Comparison of ENCODE assay signal across 8 mouse cellular contexts in genomic region chr4:43672070-43672469, GRCm38 (mm10). TPM values are rescaled to one million over a fixed set of nuclear protein-coding genes. Genes with fewer than 3 reads are reported as not detected.
DNase-seq lines count a peak whose midpoint lies in the region; ATAC-seq and TF ChIP-seq lines count a peak whose summit lies in the region.

No protein-coding gene starts in this region.

- TF ChIP-seq CTCF in intestine, postnatal 0 days (IDR thresholded peaks at IDR 0.05; ENCODE audit: low read depth): peak; percentile 87
- peak; percentile 86 for TF ChIP-seq CTCF in midbrain, postnatal 0 days (IDR thresholded peaks at IDR 0.05)

- H3K4me3 ChIP-seq in intestine, postnatal 0 days (ENCODE audit: low read depth, low read length): no peak overlapping the region
- no peak overlapping the region for H3K4me3 ChIP-seq in midbrain, postnatal 0 days (ENCODE audit: low read depth, low read length)

- H3K9ac ChIP-seq in intestine, postnatal 0 days (ENCODE audit: low read depth, low read length): no peak overlapping the region
- H3K9ac ChIP-seq in midbrain, postnatal 0 days (replicated peaks; ENCODE audit: low read length, poor library complexity, severe bottlenecking): no peak overlapping the region

- intact Hi-C loops in left cerebral cortex, postnatal 36 days (cut with DNase I): loop anchor here (5.0 kb wide), 1 partner anchor 35 kb away; no protein-coding TSS in a partner anchor

- no peak overlapping the region for H3K27ac ChIP-seq in intestine, postnatal 0 days (ENCODE audit: low read depth, low read length)
- no peak overlapping the region for H3K27ac ChIP-seq in midbrain, postnatal 0 days (ENCODE audit: low read depth, low read length)

- H3K4me1 ChIP-seq in intestine, postnatal 0 days (replicated peaks; ENCODE audit: control insufficient read depth, insufficient read depth, low read length): peaks cover 5% of the 10 kb centered on the region; the same call in 1 of the 2 replicates
- peaks cover 11% of the 10 kb centered on the region for H3K4me1 ChIP-seq in midbrain, postnatal 0 days (ENCODE audit: insufficient read depth, low read length)

- H3K4me2 ChIP-seq in intestine, postnatal 0 days (replicated peaks; ENCODE audit: low read depth): no peak overlapping the region
- peak overlapping the region; percentile 90 for H3K4me2 ChIP-seq in midbrain, postnatal 0 days (ENCODE audit: low read depth, low read length, poor library complexity, severe bottlenecking)

- H3K36me3 ChIP-seq in intestine, postnatal 0 days (ENCODE audit: control insufficient read depth, insufficient read depth): no peaks in the 10 kb centered on the region
- peaks cover 26% of the 10 kb centered on the region for H3K36me3 ChIP-seq in midbrain, postnatal 0 days (ENCODE audit: insufficient read depth, low read length)

- DNase-seq in adrenal gland, adult 18-20 months (ENCODE audit: low spot score in 2 of 2): peak; percentile 88 to 94
- peak; percentile 95 to 98 for DNase-seq in cerebellum, postnatal 14 days
- peak; percentile 71 to 75 for DNase-seq in gastrocnemius, adult 8-10 months (ENCODE audit: low spot score in 2 of 2)
- peak; percentile 70 to 85 for DNase-seq in left cerebral cortex, postnatal 36 days (ENCODE audit: low spot score in 2 of 2)
- peak; percentile 96 for DNase-seq in midbrain, postnatal 0 days (ENCODE audit: low spot score)
- DNase-seq in spleen, adult 18-20 months: peak; percentile 51 to 85

- no peak for ATAC-seq in intestine, postnatal 0 days
- no peak for ATAC-seq in midbrain, postnatal 0 days (ENCODE audit: low FRiP score)
- ATAC-seq in erythroid progenitor cell, adult 5-6 weeks (replicated peaks; ENCODE audit: low FRiP score, poor library complexity, severe bottlenecking): no peak

- no peaks in the 10 kb centered on the region for H3K9me3 ChIP-seq in intestine, postnatal 0 days (ENCODE audit: control insufficient read depth)
- no peaks in the 10 kb centered on the region for H3K9me3 ChIP-seq in midbrain, postnatal 0 days (ENCODE audit: low read length)

- 14% methylated on average over 2 of the region's 2 CpGs for WGBS in intestine, postnatal 0 days
- 3% methylated on average over 2 of the region's 2 CpGs for WGBS in midbrain, postnatal 0 days

- no peaks in the 10 kb centered on the region for H3K27me3 ChIP-seq in intestine, postnatal 0 days (replicated peaks; ENCODE audit: control insufficient read depth, insufficient read depth, low read length)
- no peaks in the 10 kb centered on the region for H3K27me3 ChIP-seq in midbrain, postnatal 0 days (ENCODE audit: insufficient read depth, low read length)

RNA-seq across cellular contexts. Expression of gene Fam221b, which starts 3.1 kb away (rescaled TPM):
- under 1 TPM; 0.19 to 0.40 TPM for total RNA-seq in adrenal gland, adult 18-20 months (2021)
- under 1 TPM in 3 of 4 experiments, not detected in 1; 0.07 to 0.12 (median 0.11) TPM for total RNA-seq in gastrocnemius, adult 8-10 months (2022)
- 6.0 and 6.7 TPM in 2 replicates for polyA plus RNA-seq in intestine, postnatal 0 days (2015; fragmentation: Nextera tagmentation; extraction: Ambion mirVana)
- 1 to 10 TPM; 2.1 to 2.3 TPM for total RNA-seq in left cerebral cortex, postnatal 36 days (2021)
- total RNA-seq in midbrain, postnatal 0 days (2014; rRNA removed): 0.09 TPM in 1 of 2 replicates, not detected in the other
- polyA plus RNA-seq in midbrain, postnatal 0 days (2015; fragmentation: Nextera tagmentation; extraction: Ambion mirVana): 1.4 and 1.5 TPM in 2 replicates
- not detected in 2 replicates for total RNA-seq in erythroid progenitor cell, adult 5-6 weeks (2015; ENCODE audit: low replicate concordance)
- total RNA-seq in erythroid progenitor cell, adult 5-6 weeks (2017; ENCODE audit: low replicate concordance): 1.7 TPM in 1 of 2 replicates, not detected in the other

RNA-seq across cellular contexts. Expression of gene Tmem8b, which starts 3.3 kb away (rescaled TPM):
- total RNA-seq in adrenal gland, adult 18-20 months (2021): 1 to 10 TPM; 5.2 to 7.5 TPM
- 10 to 100 TPM in 2 of 4 experiments, 1 to 10 TPM in 2; 9.5 to 14.4 (median 10.4) TPM for total RNA-seq in gastrocnemius, adult 8-10 months (2022)
- polyA plus RNA-seq in intestine, postnatal 0 days (2015; fragmentation: Nextera tagmentation; extraction: Ambion mirVana): 1.6 and 1.9 TPM in 2 replicates
- total RNA-seq in left cerebral cortex, postnatal 36 days (2021): 10 to 100 TPM; 65.1 to 67.9 TPM
- total RNA-seq in midbrain, postnatal 0 days (2014; rRNA removed): 28.7 and 30.0 TPM in 2 replicates
- 9.3 and 13.7 TPM in 2 replicates for polyA plus RNA-seq in midbrain, postnatal 0 days (2015; fragmentation: Nextera tagmentation; extraction: Ambion mirVana)
- total RNA-seq in erythroid progenitor cell, adult 5-6 weeks (2015; ENCODE audit: low replicate concordance): 1.4 TPM in 1 of 2 replicates, not detected in the other
- total RNA-seq in erythroid progenitor cell, adult 5-6 weeks (2017; ENCODE audit: low replicate concordance): 0.64 TPM in 1 of 2 replicates, not detected in the other

RNA-seq across cellular contexts. Expression of gene Hint2, which starts 15.8 kb away (rescaled TPM):
- 100 to 1,000 TPM in 1 of 2 experiments, 10 to 100 TPM in 1; 79.2 to 121 TPM for total RNA-seq in adrenal gland, adult 18-20 months (2021)
- total RNA-seq in gastrocnemius, adult 8-10 months (2022): 10 to 100 TPM; 46.4 to 48.6 (median 47.3) TPM
- polyA plus RNA-seq in intestine, postnatal 0 days (2015; fragmentation: Nextera tagmentation; extraction: Ambion mirVana): 270 and 305 TPM in 2 replicates
- total RNA-seq in left cerebral cortex, postnatal 36 days (2021): 10 to 100 TPM; 31.4 to 39.5 TPM
- 51.6 and 60.7 TPM in 2 replicates for total RNA-seq in midbrain, postnatal 0 days (2014; rRNA removed)
- polyA plus RNA-seq in midbrain, postnatal 0 days (2015; fragmentation: Nextera tagmentation; extraction: Ambion mirVana): 80.1 and 83.1 TPM in 2 replicates
- 18.9 and 26.7 TPM in 2 replicates for total RNA-seq in erythroid progenitor cell, adult 5-6 weeks (2015; ENCODE audit: low replicate concordance)
- 6.5 and 12.0 TPM in 2 replicates for total RNA-seq in erythroid progenitor cell, adult 5-6 weeks (2017; ENCODE audit: low replicate concordance)

RNA-seq across cellular contexts. Expression of gene Spag8, which starts 18.7 kb away (rescaled TPM):
- under 1 TPM; 0.53 to 0.54 TPM for total RNA-seq in adrenal gland, adult 18-20 months (2021)
- not detected for total RNA-seq in gastrocnemius, adult 8-10 months (2022)
- polyA plus RNA-seq in intestine, postnatal 0 days (2015; fragmentation: Nextera tagmentation; extraction: Ambion mirVana): 0.08 and 0.22 TPM in 2 replicates
- 1 to 10 TPM in 1 of 2 experiments, under 1 TPM in 1; 0.91 to 1.1 TPM for total RNA-seq in left cerebral cortex, postnatal 36 days (2021)
- 9.3 and 10.2 TPM in 2 replicates for total RNA-seq in midbrain, postnatal 0 days (2014; rRNA removed)
- polyA plus RNA-seq in midbrain, postnatal 0 days (2015; fragmentation: Nextera tagmentation; extraction: Ambion mirVana): 7.3 and 8.5 TPM in 2 replicates
- total RNA-seq in erythroid progenitor cell, adult 5-6 weeks (2015; ENCODE audit: low replicate concordance): not detected in 2 replicates
- 3.9 TPM in 1 of 2 replicates, not detected in the other for total RNA-seq in erythroid progenitor cell, adult 5-6 weeks (2017; ENCODE audit: low replicate concordance)

RNA-seq across cellular contexts. Expression of gene Olfr70, which starts 28.5 kb away (rescaled TPM):
- total RNA-seq in adrenal gland, adult 18-20 months (2021): not detected
- total RNA-seq in gastrocnemius, adult 8-10 months (2022): not detected
- polyA plus RNA-seq in intestine, postnatal 0 days (2015; fragmentation: Nextera tagmentation; extraction: Ambion mirVana): not detected in 2 replicates
- not detected for total RNA-seq in left cerebral cortex, postnatal 36 days (2021)
- total RNA-seq in midbrain, postnatal 0 days (2014; rRNA removed): 0.09 TPM in 1 of 2 replicates, not detected in the other
- not detected in 2 replicates for polyA plus RNA-seq in midbrain, postnatal 0 days (2015; fragmentation: Nextera tagmentation; extraction: Ambion mirVana)
- not detected in 2 replicates for total RNA-seq in erythroid progenitor cell, adult 5-6 weeks (2015; ENCODE audit: low replicate concordance)
- total RNA-seq in erythroid progenitor cell, adult 5-6 weeks (2017; ENCODE audit: low replicate concordance): not detected in 2 replicates
